Mouse (Mus musculus): ENCODE measurements at regions not wholly inside any gene's neighbourhood (a gene's known extent, or its start where the extent isn't known, plus 50 kb on each side); places are given as distances from the start of the nearest gene placed in this dataset.

- TF ChIP-seq MYOD1 (IDR thresholded peaks at IDR 0.05; ENCODE audit: control insufficient read depth, insufficient read length, low read depth) (no peak), CTCF (IDR thresholded peaks at IDR 0.05; ENCODE audit: control insufficient read depth, insufficient read depth, insufficient read length) (no peak), USF1 (IDR thresholded peaks at IDR 0.05; ENCODE audit: low read depth) (no peak), CEBPB (IDR thresholded peaks at IDR 0.05; ENCODE audit: low read depth) (no peak), FOSL1 (IDR thresholded peaks at IDR 0.05; ENCODE audit: insufficient read depth, low read length, poor library complexity, severe bottlenecking) (no peak)
Observed at GRCm38 (mm10) chr16:5501961-5502360, 246.2 kb upstream of the Eef2kmt start.
